9 mouse cellular contexts compared by ENCODE assay signal in the genomic region with DNA sequence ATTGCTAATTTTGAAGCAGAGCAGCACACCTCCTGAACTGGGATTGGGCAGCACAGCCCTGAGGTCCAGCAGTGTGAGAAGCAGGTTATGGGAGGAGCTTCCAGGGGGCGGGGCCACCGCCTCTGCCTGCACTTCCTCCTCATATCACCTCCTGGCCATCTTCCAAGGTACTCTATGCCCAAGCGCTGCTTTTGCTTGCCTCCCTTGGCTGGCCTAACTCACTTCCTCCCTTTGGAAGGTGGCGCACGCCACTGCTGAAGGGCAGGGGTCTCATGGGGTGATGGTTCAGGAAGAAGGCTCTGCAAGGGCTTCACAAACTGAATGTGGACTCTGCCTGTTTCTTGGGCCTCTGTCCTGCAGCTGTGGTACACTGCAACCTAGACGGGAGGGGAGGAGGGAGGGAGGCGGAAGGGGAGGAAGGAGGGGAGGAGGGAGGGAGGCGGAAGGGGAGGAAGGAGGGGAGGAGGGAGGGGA. TPM values are rescaled to one million over a fixed set of nuclear protein-coding genes. Genes with fewer than 3 reads are reported as not detected.
DNase-seq lines count a peak whose midpoint lies in the region; ATAC-seq and TF ChIP-seq lines count a peak whose summit lies in the region.
"Had no signal": no experiment of that assay in that cellular context is flagged by ENCODE, and none has a peak within 500 bp of the region (broad histone marks: within the 10 kb centered on the region; RNA-seq: fewer than 3 reads in every experiment).

No protein-coding gene starts in this region.

- 11% methylated on average over 6 of the region's 8 CpGs for WGBS in hindbrain, embryonic 10.5 days
- 13% methylated on average over 5 of the region's 8 CpGs for WGBS in hindbrain, postnatal 0 days
- 11% methylated on average over 5 of the region's 8 CpGs for WGBS in forebrain, embryonic 11.5 days
- WGBS in intestine, postnatal 0 days: 0% methylated on average over 6 of the region's 8 CpGs

- TF ChIP-seq CTCF in hindbrain, postnatal 0 days (IDR thresholded peaks at IDR 0.05; ENCODE audit: low read depth): no peak
- no peak for TF ChIP-seq CTCF in intestine, postnatal 0 days (IDR thresholded peaks at IDR 0.05; ENCODE audit: low read depth)

- peak overlapping the region; percentile 97 for H3K27ac ChIP-seq in hindbrain, embryonic 10.5 days
- H3K27ac ChIP-seq in hindbrain, postnatal 0 days: no peak overlapping the region
- no peak overlapping the region for H3K27ac ChIP-seq in forebrain, embryonic 11.5 days (ENCODE audit: low read depth, low read length)
- H3K27ac ChIP-seq in intestine, postnatal 0 days (ENCODE audit: low read depth, low read length): no peak overlapping the region
- H3K27ac ChIP-seq: macrophage had no signal

- H3K27me3 ChIP-seq in hindbrain, embryonic 10.5 days (ENCODE audit: insufficient read depth, poor library complexity, severe bottlenecking): peaks cover 43% of the 10 kb centered on the region
- no peaks in the 10 kb centered on the region for H3K27me3 ChIP-seq in hindbrain, postnatal 0 days (ENCODE audit: insufficient read depth, low read length)
- no peaks in the 10 kb centered on the region for H3K27me3 ChIP-seq in forebrain, embryonic 11.5 days (ENCODE audit: control insufficient read depth, insufficient read depth, low read length)
- H3K27me3 ChIP-seq in intestine, postnatal 0 days (replicated peaks; ENCODE audit: control insufficient read depth, insufficient read depth, low read length): peaks cover 19% of the 10 kb centered on the region

- no peak for ATAC-seq in hindbrain, postnatal 0 days
- ATAC-seq in forebrain, embryonic 11.5 days (replicated peaks; ENCODE audit: low FRiP score): no peak; the same call in 1 of the 2 replicates
- ATAC-seq in intestine, postnatal 0 days: peak; percentile 67

- intact Hi-C loops in left cerebral cortex, postnatal 14 days (cut with DNase I): no loop called here

- no peak overlapping the region for H3K9ac ChIP-seq in hindbrain, postnatal 0 days (replicated peaks; ENCODE audit: low read length)
- H3K9ac ChIP-seq in forebrain, embryonic 11.5 days (ENCODE audit: low read length): no peak overlapping the region
- H3K9ac ChIP-seq in intestine, postnatal 0 days (ENCODE audit: low read depth, low read length): no peak overlapping the region

- DNase-seq in hindbrain, embryonic 10.5 days (ENCODE audit: low spot score): peak; percentile 33
- no peak for DNase-seq in hindbrain, postnatal 0 days (ENCODE audit: low spot score)
- peak; percentile 66 for DNase-seq in forebrain, embryonic 11.5 days (ENCODE audit: low spot score)
- DNase-seq in lung, adult 18-20 months: peak; percentile 77 to 86
- peak; percentile 37 for DNase-seq in ovary, postnatal 14 days (ENCODE audit: low spot score)
- DNase-seq in left cerebral cortex, postnatal 14 days (ENCODE audit: low spot score in 2 of 2): no peak
- DNase-seq in cerebellum, postnatal 36 days: no peak

- H3K4me1 ChIP-seq in hindbrain, embryonic 10.5 days (replicated peaks): peaks cover 45% of the 10 kb centered on the region
- H3K4me1 ChIP-seq in hindbrain, postnatal 0 days (ENCODE audit: insufficient read depth, low read length): no peaks in the 10 kb centered on the region
- H3K4me1 ChIP-seq in forebrain, embryonic 11.5 days (replicated peaks; ENCODE audit: control insufficient read depth, insufficient read depth, low read length): peaks cover 5% of the 10 kb centered on the region; the same call in 1 of the 2 replicates
- H3K4me1 ChIP-seq in intestine, postnatal 0 days (replicated peaks; ENCODE audit: control insufficient read depth, insufficient read depth, low read length): 0 out of 2 replicates have a peak, but pooled peaks cover 3% of the 10 kb centered on the region

- H3K36me3 ChIP-seq in hindbrain, embryonic 10.5 days: no peaks in the 10 kb centered on the region
- no peaks in the 10 kb centered on the region for H3K36me3 ChIP-seq in hindbrain, postnatal 0 days (ENCODE audit: insufficient read depth, low read length)
- H3K36me3 ChIP-seq in forebrain, embryonic 11.5 days (ENCODE audit: control insufficient read depth, insufficient read depth, low read length): no peaks in the 10 kb centered on the region
- no peaks in the 10 kb centered on the region for H3K36me3 ChIP-seq in intestine, postnatal 0 days (ENCODE audit: control insufficient read depth, insufficient read depth)

- H3K4me3 ChIP-seq in hindbrain, embryonic 10.5 days: peak overlapping the region; percentile 69
- H3K4me3 ChIP-seq in hindbrain, postnatal 0 days (ENCODE audit: low read length): no peak overlapping the region
- H3K4me3 ChIP-seq in forebrain, embryonic 11.5 days (ENCODE audit: low read depth, low read length): no peak overlapping the region; the same call in 1 of the 2 replicates
- no peak overlapping the region for H3K4me3 ChIP-seq in intestine, postnatal 0 days (ENCODE audit: low read depth, low read length)

- no peak overlapping the region for H3K4me2 ChIP-seq in hindbrain, postnatal 0 days (ENCODE audit: low read depth, low read length)
- H3K4me2 ChIP-seq in forebrain, embryonic 11.5 days (ENCODE audit: low read depth, low read length, severe bottlenecking): no peak overlapping the region; the same call in none of the 2 replicates
- H3K4me2 ChIP-seq in intestine, postnatal 0 days (replicated peaks; ENCODE audit: low read depth): peak overlapping the region; percentile 43

- no peaks in the 10 kb centered on the region for H3K9me3 ChIP-seq in hindbrain, embryonic 10.5 days
- H3K9me3 ChIP-seq in hindbrain, postnatal 0 days (ENCODE audit: low read length): no peaks in the 10 kb centered on the region
- H3K9me3 ChIP-seq in forebrain, embryonic 11.5 days (ENCODE audit: control insufficient read depth, low read length): no peaks in the 10 kb centered on the region
- peaks cover 2% of the 10 kb centered on the region; the same call in 1 of the 2 replicates for H3K9me3 ChIP-seq in intestine, postnatal 0 days (ENCODE audit: control insufficient read depth)

RNA-seq across cellular contexts. Expression of a gene that starts 1.4 kb away (rescaled TPM):
- 5.5 and 6.7 TPM in 2 replicates for polyA plus RNA-seq in hindbrain, embryonic 10.5 days (2016; fragmentation: Nextera tagmentation; extraction: Ambion mirVana)
- total RNA-seq in hindbrain, postnatal 0 days (2014; rRNA removed): 0.47 and 3.8 TPM in 2 replicates
- 2.2 and 2.3 TPM in 2 replicates for polyA plus RNA-seq in hindbrain, postnatal 0 days (2015; fragmentation: Nextera tagmentation; extraction: Ambion mirVana)
- 4.7 and 5.8 TPM in 2 replicates for polyA plus RNA-seq in forebrain, embryonic 11.5 days (2014; fragmentation: Nextera tagmentation; extraction: Ambion mirVana)
- 0.23 and 0.44 TPM in 2 replicates for polyA plus RNA-seq in intestine, postnatal 0 days (2015; fragmentation: Nextera tagmentation; extraction: Ambion mirVana)
- under 1 TPM in 1 of 2 experiments, not detected in 1; 0.51 TPM for total RNA-seq in left cerebral cortex, postnatal 14 days (2021)
- polyA plus RNA-seq: macrophage had no signal

RNA-seq across cellular contexts. Expression of a gene that starts 21.0 kb away (rescaled TPM):
- polyA plus RNA-seq in hindbrain, embryonic 10.5 days (2016; fragmentation: Nextera tagmentation; extraction: Ambion mirVana): 16.9 and 19.9 TPM in 2 replicates
- total RNA-seq in hindbrain, postnatal 0 days (2014; rRNA removed): 14.8 and 16.4 TPM in 2 replicates
- 3.7 and 3.9 TPM in 2 replicates for polyA plus RNA-seq in hindbrain, postnatal 0 days (2015; fragmentation: Nextera tagmentation; extraction: Ambion mirVana)
- polyA plus RNA-seq in forebrain, embryonic 11.5 days (2014; fragmentation: Nextera tagmentation; extraction: Ambion mirVana): 23.7 and 23.8 TPM in 2 replicates
- 0.82 and 0.90 TPM in 2 replicates for polyA plus RNA-seq in intestine, postnatal 0 days (2015; fragmentation: Nextera tagmentation; extraction: Ambion mirVana)
- total RNA-seq in left cerebral cortex, postnatal 14 days (2021): 10 to 100 TPM; 12.1 to 12.4 TPM

RNA-seq across cellular contexts. Expression of a gene that starts 33.1 kb away (rescaled TPM):
- polyA plus RNA-seq in hindbrain, embryonic 10.5 days (2016; fragmentation: Nextera tagmentation; extraction: Ambion mirVana): 0.07 TPM in 1 of 2 replicates, not detected in the other
- total RNA-seq in hindbrain, postnatal 0 days (2014; rRNA removed): 0.05 TPM in 1 of 2 replicates, not detected in the other
- polyA plus RNA-seq in hindbrain, postnatal 0 days (2015; fragmentation: Nextera tagmentation; extraction: Ambion mirVana): 0.05 TPM in 1 of 2 replicates, not detected in the other
- polyA plus RNA-seq in forebrain, embryonic 11.5 days (2014; fragmentation: Nextera tagmentation; extraction: Ambion mirVana): 0.07 and 0.09 TPM in 2 replicates
- polyA plus RNA-seq in intestine, postnatal 0 days (2015; fragmentation: Nextera tagmentation; extraction: Ambion mirVana): 1.7 and 1.8 TPM in 2 replicates
- total RNA-seq in left cerebral cortex, postnatal 14 days (2021): not detected
- polyA plus RNA-seq: macrophage had no signal

RNA-seq across cellular contexts. Expression of a gene that starts 40.8 kb away (rescaled TPM):
- 90.0 and 94.6 TPM in 2 replicates for polyA plus RNA-seq in hindbrain, embryonic 10.5 days (2016; fragmentation: Nextera tagmentation; extraction: Ambion mirVana)
- 99.4 and 105 TPM in 2 replicates for total RNA-seq in hindbrain, postnatal 0 days (2014; rRNA removed)
- 68.9 and 71.8 TPM in 2 replicates for polyA plus RNA-seq in hindbrain, postnatal 0 days (2015; fragmentation: Nextera tagmentation; extraction: Ambion mirVana)
- 95.4 and 108 TPM in 2 replicates for polyA plus RNA-seq in forebrain, embryonic 11.5 days (2014; fragmentation: Nextera tagmentation; extraction: Ambion mirVana)
- 62.2 and 63.6 TPM in 2 replicates for polyA plus RNA-seq in intestine, postnatal 0 days (2015; fragmentation: Nextera tagmentation; extraction: Ambion mirVana)
- total RNA-seq in left cerebral cortex, postnatal 14 days (2021): 100 to 1,000 TPM; 137 to 156 TPM

Comparison
In these comparisons a context has a peak if more than half of its experiments do, and no peak if none do; other contexts are left out.
1. DNase-seq: peak in hindbrain, embryonic 10.5 days (single experiment), forebrain, embryonic 11.5 days (single experiment), lung, adult 18-20 months (2 of 2) and ovary, postnatal 14 days (single experiment); none in hindbrain, postnatal 0 days (single experiment), left cerebral cortex, postnatal 14 days (0 of 2) and cerebellum, postnatal 36 days (0 of 2).